Mouse (Mus musculus): ENCODE results near the gene Bnip3. TPM values are rescaled to one million over a fixed set of nuclear protein-coding genes. Genes with fewer than 3 reads are reported as not detected.
A peak's percentile ranks its signal among the peaks of the same experiment; 100 is the strongest.

Bnip3 gene
- polyA plus RNA-seq, 1 experiment from 2014 or later = 111 TPM

DNA sequence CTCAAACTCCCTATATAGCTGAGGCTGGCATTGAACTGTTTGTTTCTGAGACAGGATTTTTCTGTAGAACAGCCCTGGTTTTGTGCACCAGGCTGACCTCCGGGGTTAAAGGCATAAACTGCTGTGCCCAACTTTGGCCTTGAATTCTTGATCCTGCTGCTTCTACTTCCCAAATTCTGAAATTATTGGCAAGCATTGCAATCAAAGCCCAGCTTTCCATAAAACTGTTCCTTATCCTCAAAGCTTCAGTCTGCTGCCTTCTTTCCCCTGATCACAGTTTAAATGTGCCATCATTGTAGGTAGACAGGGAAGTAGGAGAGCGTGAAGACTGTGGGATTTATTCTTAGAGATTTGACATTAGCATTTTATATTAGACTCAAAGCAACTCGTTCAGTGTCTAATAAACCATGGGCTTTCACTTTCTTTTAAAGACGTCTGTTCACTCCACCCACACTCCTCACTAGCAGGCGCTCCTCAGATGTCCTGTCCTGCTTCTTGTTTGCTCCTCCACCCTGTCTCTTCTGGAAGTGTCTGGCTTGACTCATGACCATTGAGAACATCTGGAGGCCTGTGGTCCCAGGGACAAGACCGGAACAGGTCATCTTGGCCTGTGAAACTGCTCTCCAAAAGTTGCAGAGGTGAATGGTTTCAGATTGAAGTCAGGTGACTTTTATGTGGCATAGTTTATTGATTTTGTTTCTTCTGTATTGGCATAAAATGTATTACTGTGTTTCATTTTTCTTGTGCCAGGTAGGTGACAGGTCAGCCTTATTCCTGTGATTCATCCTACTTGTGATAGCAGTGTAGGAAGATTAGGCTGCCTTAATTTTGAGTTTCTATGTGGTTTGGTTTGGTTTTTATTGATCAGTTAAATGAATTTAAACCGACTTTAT lies 61.0 kb downstream of the Bnip3 start:
- H3K4me3 ChIP-seq = peak overlapping the region; percentile 99
- H3K27ac ChIP-seq = no peak overlapping the region
- peaks cover 49% of the 10 kb centered on the region for H3K4me1 ChIP-seq
- DNase-seq (ENCODE audit: extremely low spot score, low spot score) = no peak
- peaks cover 51% of the 10 kb centered on the region for H3K36me3 ChIP-seq (replicated peaks)
- no peaks in the 10 kb centered on the region for H3K9me3 ChIP-seq
- no peaks in the 10 kb centered on the region for H3K27me3 ChIP-seq (ENCODE audit: poor library complexity, severe bottlenecking)
- 91% methylated on average over 7 of the region's 7 CpGs for WGBS

GRCm38 (mm10) chr7:138847316-138848027 lies 61.8 kb downstream of the Bnip3 start:
- Histone ChIP-seq H3K27ac (peak overlapping the region; percentile 97), H3K36me3 (replicated peaks) (peaks cover 43% of the 10 kb centered on the region), H3K4me1 (peaks cover 50% of the 10 kb centered on the region), H3K27me3 (ENCODE audit: poor library complexity, severe bottlenecking) (no peaks in the 10 kb centered on the region), H3K9me3 (no peaks in the 10 kb centered on the region), H3K4me3 (peak overlapping the region; percentile 99)
- WGBS = 53% methylated on average over 13 of the region's 13 CpGs
- no peak for DNase-seq (ENCODE audit: extremely low spot score, low spot score)

DNA sequence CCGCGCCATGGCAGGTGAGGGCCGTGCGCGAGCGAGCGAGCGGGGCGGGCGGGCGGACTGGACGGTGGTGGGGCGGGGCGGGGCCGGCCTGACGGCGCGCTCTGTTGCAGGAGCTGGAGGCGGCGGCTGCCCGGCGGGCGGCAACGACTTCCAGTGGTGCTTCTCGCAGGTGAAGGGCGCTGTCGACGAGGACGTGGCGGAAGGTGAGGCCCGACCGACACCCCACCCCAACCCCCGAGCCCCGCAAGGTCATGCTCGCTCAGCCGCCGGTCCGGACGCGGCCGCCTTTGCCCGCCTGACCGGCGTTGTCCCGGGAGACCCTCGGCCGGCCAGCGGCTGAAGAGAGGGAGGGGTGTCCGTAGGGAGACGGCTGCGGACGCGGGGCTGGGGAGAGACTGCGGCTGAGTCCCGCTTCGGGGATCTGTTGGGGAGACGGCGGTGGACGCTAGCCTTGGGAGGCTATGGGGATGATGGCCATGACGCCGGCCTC lies 62.8 kb downstream of the Bnip3 start:
- WGBS = under 1% methylated on average over 48 of the region's 61 CpGs

DNA sequence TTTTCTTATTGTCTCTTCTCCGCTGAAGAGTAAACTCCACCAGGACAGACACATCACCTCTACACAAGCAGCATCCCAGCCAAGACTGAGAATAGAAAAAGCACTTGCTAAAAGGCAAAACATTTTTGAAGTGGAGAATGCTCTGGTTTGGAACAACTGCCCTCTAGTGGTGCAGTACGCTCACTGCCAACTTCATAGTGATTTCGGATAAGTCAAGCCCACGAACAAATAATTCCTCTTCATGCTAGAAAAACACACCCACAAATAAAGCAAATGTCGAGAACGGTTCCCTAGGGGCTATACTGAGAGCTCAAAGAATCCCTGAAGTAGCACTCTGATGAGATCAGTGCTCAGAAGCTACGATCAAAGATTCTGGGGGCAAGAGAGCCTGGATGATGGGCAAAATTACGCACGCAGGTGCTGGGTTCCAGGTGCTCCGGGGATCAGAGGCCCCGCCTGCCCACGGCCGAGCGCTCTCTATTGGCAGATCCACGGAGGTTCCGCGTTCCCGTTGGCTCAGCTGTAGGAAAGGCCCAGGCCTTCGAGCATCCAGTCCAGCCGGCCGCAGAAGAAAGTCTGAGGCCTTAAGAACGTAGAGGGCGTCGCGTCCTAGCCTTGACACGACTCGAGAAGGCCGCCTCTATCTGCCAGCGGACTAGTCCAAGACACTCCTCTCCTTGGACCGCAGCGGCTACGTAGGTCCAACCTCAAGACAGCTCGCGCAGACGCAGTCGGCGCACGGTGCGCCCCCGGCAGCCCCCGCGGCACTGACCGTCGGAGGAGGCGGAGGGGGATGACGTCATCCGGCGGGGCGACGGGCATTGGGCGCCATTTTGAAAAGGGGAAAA lies 63.6 kb downstream of the Bnip3 start, which contains the start of the genes Ppp2r2d and Mapk1ip1:
Gene Ppp2r2d (plus strand): TSS at position 536 of the 848 bp plus-strand sequence.
Gene Mapk1ip1 (minus strand): TSS at position 730 of the 848 bp plus-strand sequence.
- under 1% methylated on average over 51 of the region's 51 CpGs for WGBS
- Histone ChIP-seq H3K4me3 (peak within 1 kb of the TSS; percentile 99), H3K9me3 (no peaks in the 10 kb centered on the region), H3K27ac (peak within 1 kb of the TSS; percentile 97), H3K27me3 (ENCODE audit: poor library complexity, severe bottlenecking) (no peaks in the 10 kb centered on the region), H3K36me3 (replicated peaks) (peaks cover 28% of the 10 kb centered on the region), H3K4me1 (peaks cover 50% of the 10 kb centered on the region)
- peak; percentile 93 for DNase-seq (ENCODE audit: extremely low spot score, low spot score)

More for the DNA sequence above, 62.8 kb downstream of the Bnip3 start:
- Histone ChIP-seq H3K4me1 (peaks cover 50% of the 10 kb centered on the region), H3K27me3 (ENCODE audit: poor library complexity, severe bottlenecking) (no peaks in the 10 kb centered on the region), H3K9me3 (no peaks in the 10 kb centered on the region), H3K27ac (peak overlapping the region; percentile 97), H3K36me3 (replicated peaks) (peaks cover 34% of the 10 kb centered on the region), H3K4me3 (peak overlapping the region; percentile 99)
- DNase-seq (ENCODE audit: extremely low spot score, low spot score) = peak; percentile 58

GRCm38 (mm10) chr7:138845111-138845510 lies 64.2 kb downstream of the Bnip3 start:
- H3K4me1 ChIP-seq = peaks cover 54% of the 10 kb centered on the region
- 54% methylated on average over 8 of the region's 8 CpGs for WGBS
- peaks cover 21% of the 10 kb centered on the region for H3K36me3 ChIP-seq (replicated peaks)
- H3K27ac ChIP-seq = peak overlapping the region; percentile 97
- H3K27me3 ChIP-seq (ENCODE audit: poor library complexity, severe bottlenecking) = no peaks in the 10 kb centered on the region
- DNase-seq (ENCODE audit: extremely low spot score, low spot score) = no peak
- H3K4me3 ChIP-seq = peak overlapping the region; percentile 99
- no peaks in the 10 kb centered on the region for H3K9me3 ChIP-seq

DNA sequence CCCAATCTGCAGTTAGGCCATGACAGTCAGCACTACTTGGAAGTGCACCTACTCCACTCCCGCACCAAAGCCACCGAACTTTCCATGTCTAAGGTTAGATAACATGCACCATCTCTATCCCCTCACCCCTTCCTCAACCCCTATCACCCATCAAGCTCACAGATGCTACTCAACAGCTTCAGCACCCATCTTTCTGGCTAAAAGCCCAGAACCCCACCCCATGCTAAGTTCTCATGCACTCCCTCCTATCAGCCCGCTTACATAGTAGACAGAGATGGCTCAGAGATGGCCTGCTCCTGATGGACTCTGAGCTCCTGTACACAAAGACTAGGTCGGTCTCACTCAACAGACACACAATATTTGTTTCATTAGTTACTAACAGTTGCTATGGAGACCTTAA lies 65.9 kb downstream of the Bnip3 start:
- H3K4me3 ChIP-seq = no peak overlapping the region
- WGBS = 93% methylated on average over 4 of the region's 4 CpGs
- no peak overlapping the region for H3K27ac ChIP-seq
- H3K9me3 ChIP-seq = no peaks in the 10 kb centered on the region
- DNase-seq (ENCODE audit: extremely low spot score, low spot score) = no peak
- peaks cover 42% of the 10 kb centered on the region for H3K4me1 ChIP-seq
- H3K27me3 ChIP-seq (ENCODE audit: poor library complexity, severe bottlenecking) = no peaks in the 10 kb centered on the region
- peaks cover 5% of the 10 kb centered on the region for H3K36me3 ChIP-seq (replicated peaks)

DNA sequence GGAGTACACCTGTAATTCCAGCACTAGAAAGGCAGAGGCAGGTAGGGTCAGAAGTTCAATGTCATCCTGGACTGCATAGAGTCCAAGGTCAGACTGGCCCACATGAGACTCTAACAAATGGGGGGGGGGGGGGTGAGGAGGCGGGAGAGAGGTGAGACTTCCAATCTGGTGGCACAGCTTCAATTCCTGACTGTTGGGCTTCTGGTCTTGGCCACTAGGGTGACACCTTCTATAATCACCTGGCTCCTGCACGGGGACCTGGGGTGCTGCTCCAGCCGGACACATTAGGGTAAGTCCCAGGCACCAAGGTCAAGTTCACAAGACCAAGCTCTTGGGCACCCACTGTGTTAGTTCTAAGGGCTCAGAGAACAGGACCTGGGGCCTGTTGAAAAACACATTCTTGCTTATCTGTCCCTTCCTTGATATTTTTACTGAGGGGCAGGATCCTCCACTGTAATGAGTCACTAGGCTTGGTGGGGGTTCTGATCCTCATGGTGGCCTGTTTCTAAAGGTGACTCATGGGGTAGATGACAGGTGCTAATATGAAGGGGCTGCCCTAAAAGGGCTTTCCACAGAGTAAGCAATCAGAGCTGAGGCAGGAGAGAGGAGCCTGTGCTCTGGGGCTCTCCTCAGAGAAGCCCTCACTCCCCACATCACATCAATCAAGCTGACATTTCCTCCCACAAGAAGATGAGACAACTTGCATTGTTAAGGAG lies 67.7 kb downstream of the Bnip3 start:
- no peak overlapping the region for H3K27ac ChIP-seq
- no peaks in the 10 kb centered on the region for H3K27me3 ChIP-seq (ENCODE audit: poor library complexity, severe bottlenecking)
- DNase-seq (ENCODE audit: extremely low spot score, low spot score) = no peak
- peaks cover 27% of the 10 kb centered on the region for H3K4me1 ChIP-seq
- H3K4me3 ChIP-seq = no peak overlapping the region
- H3K36me3 ChIP-seq (replicated peaks) = peaks cover 1% of the 10 kb centered on the region
- 84% methylated on average over 3 of the region's 3 CpGs for WGBS
- H3K9me3 ChIP-seq = no peaks in the 10 kb centered on the region

Other genes starting within 250 kb of the Bnip3 start
- 44.4 and 47.0 TPM in 2 replicates for gene Ppp2r2d, start 63.4 kb downstream of the Bnip3 start, polyA plus RNA-seq (2016; fragmentation: Nextera tagmentation; extraction: Ambion mirVana)
- gene Mapk1ip1, start 63.2 kb downstream of the Bnip3 start, polyA plus RNA-seq (2016; fragmentation: Nextera tagmentation; extraction: Ambion mirVana) = 9.8 and 11.3 TPM in 2 replicates
- 0.43 and 0.47 TPM in 2 replicates for gene Jakmip3, start 31.2 kb upstream of the Bnip3 start, polyA plus RNA-seq (2016; fragmentation: Nextera tagmentation; extraction: Ambion mirVana)
- gene Dpysl4, start 176.5 kb upstream of the Bnip3 start, polyA plus RNA-seq (2016; fragmentation: Nextera tagmentation; extraction: Ambion mirVana) = 72.5 and 76.5 TPM in 2 replicates

Measured in forebrain, embryonic 10.5 days (tissue).